Mouse (Mus musculus) kidney, adult 2 months (tissue): ENCODE data around the gene Pced1b.

Experiments
- CTCF ChIP-seq: fragments of 200-500 bp; conservative IDR thresholded peaks from 2 replicates; pipeline ENCODE4 v1.5.1; 2011; ENCODE audit warnings: low read depth, mild to moderate bottlenecking, control low read depth, low read length, moderate library complexity, mixed read lengths; ENCODE audit not compliant: insufficient read depth, insufficient read length
- POLR2A ChIP-seq: fragments of 200-500 bp; IDR thresholded peaks from one replicate; pipeline ENCODE4 v1.6.1; 2011; ENCODE audit warnings: low read depth, low read length, control low read depth

DNA sequence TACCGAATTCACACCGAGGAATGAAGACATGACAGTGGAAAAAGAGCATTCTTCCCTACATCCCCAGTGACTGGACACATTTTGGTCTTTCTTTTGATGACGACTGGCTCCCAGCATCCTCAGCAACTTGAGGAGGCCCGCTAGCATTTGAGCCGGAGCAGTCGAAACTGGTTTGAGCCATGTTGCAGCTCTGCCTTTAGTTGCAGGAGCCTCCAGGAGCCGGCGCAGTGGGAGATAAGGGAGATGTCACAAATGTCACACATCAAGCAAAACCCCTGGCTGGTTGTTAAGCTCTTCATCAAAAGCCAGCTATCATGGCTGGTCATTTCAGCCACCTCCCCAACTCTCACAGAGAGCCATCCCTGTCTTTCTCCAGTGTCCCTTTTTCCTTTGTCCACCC lies 157.6 kb downstream of the Pced1b start:
- TF ChIP-seq CTCF (no peak), POLR2A (no peak)
